Mouse (Mus musculus) C2C12 (cell line): ENCODE measurements at regions not wholly inside any gene's neighbourhood (a gene's known extent, or its start where the extent isn't known, plus 50 kb on each side); places are given as distances from the start of the nearest gene placed in this dataset.

Source experiments
- CTCF ChIP-seq: IDR thresholded peaks from one replicate; pipeline ENCODE4 v1.5.1; 2011; ENCODE audit not compliant: control insufficient read depth, insufficient read depth, insufficient read length
- FOSL1 ChIP-seq: IDR thresholded peaks from one replicate; pipeline ENCODE4 v1.8.0; 2011; ENCODE audit warnings: mild to moderate bottlenecking, low read length; ENCODE audit not compliant: poor library complexity, insufficient read depth, severe bottlenecking
- MAX ChIP-seq: IDR thresholded peaks from one replicate; pipeline ENCODE4 v1.6.1; 2011; ENCODE audit warnings: mild to moderate bottlenecking, control low read depth

DNA sequence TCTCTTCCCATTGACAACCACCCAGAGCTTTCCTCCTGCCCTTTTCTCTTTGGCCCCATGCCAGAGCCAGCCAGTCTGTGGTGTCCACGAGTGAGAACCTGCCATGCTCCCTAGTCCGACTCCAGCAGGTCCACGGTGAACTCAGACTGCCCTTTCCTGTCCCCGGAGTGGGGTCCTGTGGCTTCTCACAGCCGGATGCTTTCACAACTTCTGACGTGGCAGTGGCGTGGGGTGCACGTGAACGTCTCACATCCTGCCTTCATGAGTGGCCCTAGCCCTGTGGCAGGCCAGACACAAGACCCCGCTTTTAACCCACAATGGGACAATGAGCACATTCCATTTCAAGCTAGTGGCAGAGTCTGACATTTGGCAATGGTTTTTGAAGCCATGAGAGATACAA lies 107.5 kb upstream of the Gm28710 start:
- no peak for TF ChIP-seq CTCF
- no peak for TF ChIP-seq MAX
- TF ChIP-seq FOSL1 = no peak
